Mouse (Mus musculus) heart, embryonic 12.5 days (tissue): Measurements from ENCODE around the gene Hist2h2aa1. TPM values are rescaled to one million over a fixed set of nuclear protein-coding genes. Genes with fewer than 3 reads are reported as not detected.
"Not testable (repeated sequence)": the region's sequence is repeated elsewhere in the genome, so short reads cannot be mapped to it uniquely, and the experiment has no call there.

ENCODE experiments used
- ATAC-seq: fragments of 200-750 bp; cut with Nextera tagmentation; 2 replicates; pipeline ENCODE4 v1.8.0; 2017; ENCODE audit warnings: moderate TSS enrichment, moderate library complexity; ENCODE audit not compliant: insufficient number of reproducible peaks, low FRiP score
- H3K27ac ChIP-seq: fragments of 300-500 bp; sonication (generic); 2 replicates; pipeline ENCODE4 v1.5.1; 2016; ENCODE audit warnings: mild to moderate bottlenecking, moderate library complexity; ENCODE audit not compliant: poor library complexity, severe bottlenecking
- H3K27me3 ChIP-seq: fragments of 300-500 bp; sonication (generic); replicated peaks from 2 replicates; pipeline ENCODE4 v1.6.1; 2016; ENCODE audit warnings: mild to moderate bottlenecking, moderate library complexity
- H3K36me3 ChIP-seq: fragments of 300-500 bp; sonication (generic); 2 replicates; pipeline ENCODE4 v1.6.1; 2016; ENCODE audit warnings: mild to moderate bottlenecking, moderate library complexity
- H3K4me1 ChIP-seq: fragments of 300-500 bp; sonication (generic); replicated peaks from 2 replicates; pipeline ENCODE4 v1.6.1; 2016; ENCODE audit warnings: mild to moderate bottlenecking
- H3K4me2 ChIP-seq: fragments of 300-500 bp; sonication (generic); 2 replicates; pipeline ENCODE4 v1.6.1; 2016; ENCODE audit warnings: mild to moderate bottlenecking, moderate library complexity
- H3K4me3 ChIP-seq: fragments of 300-500 bp; sonication (generic); 2 replicates; pipeline ENCODE4 v1.5.1; 2016; ENCODE audit warnings: mild to moderate bottlenecking
- H3K9ac ChIP-seq: fragments of 300-500 bp; sonication (generic); 2 replicates; pipeline ENCODE4 v1.6.1; 2016; ENCODE audit warnings: mild to moderate bottlenecking, moderate library complexity
- H3K9me3 ChIP-seq: fragments of 300-500 bp; sonication (generic); replicated peaks from 2 replicates; pipeline ENCODE4 v1.6.1; 2016; ENCODE audit warnings: mild to moderate bottlenecking, moderate library complexity
- WGBS: fragments of 180-500 bp; shearing (Covaris S2); methylation state at CpG from one replicate; pipeline ENCODE4 v1.1.7; 2016; 5-methylcytosine and 5-hydroxymethylcytosine counted together
- polyA plus RNA-seq: library from polyadenylated mRNA; unstranded; fragments of >200 nt; fragmentation: Nextera tagmentation; extraction: Ambion mirVana; gene quantifications from 2 replicates; pipeline ENCODE4 v1.2.1, GENCODE M21; 2016

The Hist2h2aa1 gene
- polyA plus RNA-seq, 1 experiment from 2014 or later: 6.2 TPM

DNA sequence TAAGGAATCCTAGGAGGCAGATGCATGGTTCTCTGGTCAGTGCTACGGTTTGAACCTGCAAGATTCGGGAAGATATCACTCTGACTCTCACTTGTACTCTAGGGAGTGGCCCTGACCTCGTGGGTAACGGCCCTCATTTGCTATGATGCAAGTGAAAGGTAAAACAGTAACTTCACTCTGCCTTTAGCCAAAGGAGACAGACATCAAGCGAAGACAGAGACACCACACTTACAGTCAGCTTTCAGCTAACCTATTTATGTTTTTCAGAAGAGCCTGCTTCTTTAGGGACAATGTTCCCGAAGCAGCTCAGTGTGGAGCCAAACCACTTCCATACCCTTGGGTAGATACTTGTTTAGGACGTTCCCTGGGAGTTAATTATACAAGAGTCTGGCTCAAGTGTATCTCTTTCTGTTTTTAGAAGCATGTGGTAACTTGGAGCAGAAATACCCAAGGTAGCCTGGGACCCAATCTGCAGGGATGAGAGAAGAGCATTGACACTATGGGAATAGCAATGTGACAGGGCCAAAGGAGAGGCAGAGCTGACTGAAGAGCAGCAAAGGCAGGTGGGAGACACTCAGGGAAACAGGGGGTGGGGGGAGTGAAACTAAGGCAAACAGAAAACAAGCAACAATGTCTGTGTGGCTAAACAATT lies 1.2 kb upstream of the Hist2h2aa1 start:
- peak overlapping the region; percentile 88 for H3K9ac ChIP-seq
- H3K4me1 ChIP-seq: peaks cover 19% of the 10 kb centered on the region
- 0 out of 2 replicates have a peak overlapping the region, but pooled peaks have one; percentile 12 for H3K4me3 ChIP-seq
- 72% methylated on average over 7 of the region's 7 CpGs for WGBS
- H3K27me3 ChIP-seq: no peaks in the 10 kb centered on the region
- H3K27ac ChIP-seq: peak overlapping the region; percentile 96
- no peaks in the 10 kb centered on the region for H3K9me3 ChIP-seq
- no peaks in the 10 kb centered on the region for H3K36me3 ChIP-seq
- peak overlapping the region; percentile 43 for H3K4me2 ChIP-seq
- ATAC-seq: no peak

DNA sequence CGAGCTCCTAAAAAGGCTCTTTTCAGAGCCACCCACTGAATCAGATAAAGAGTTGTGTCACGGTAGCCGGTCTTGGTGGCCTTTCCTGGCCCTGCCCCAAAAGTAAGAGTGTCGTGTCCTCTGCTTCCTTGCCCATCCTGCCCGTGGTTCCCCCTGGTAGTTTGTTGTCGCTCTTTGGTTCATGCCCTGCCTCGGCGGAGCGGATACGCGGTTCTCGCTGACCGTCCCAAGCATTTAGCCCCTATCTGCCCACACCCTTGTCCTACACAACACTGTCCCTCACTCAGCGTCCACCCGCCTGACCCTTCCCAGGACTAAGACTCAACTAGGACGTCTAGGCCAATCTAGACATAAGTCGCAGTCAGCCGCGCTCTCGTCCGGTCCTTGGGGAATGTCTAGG lies 721 bp downstream of the Hist2h2aa1 start:
- H3K36me3 ChIP-seq, H3K9me3 ChIP-seq, H3K27me3 ChIP-seq: not testable (repeated sequence)
- WGBS: under 1% methylated on average over 12 of the region's 21 CpGs
- Histone ChIP-seq H3K4me2 (peak overlapping the region; percentile 56), H3K4me3 (peak overlapping the region; percentile 46), H3K4me1 (peaks cover 35% of the 10 kb centered on the region), H3K27ac (peak overlapping the region; percentile 83), H3K9ac (peak overlapping the region; percentile 67; the same call in 1 of the 2 replicates)
- ATAC-seq: peak; percentile 22

DNA sequence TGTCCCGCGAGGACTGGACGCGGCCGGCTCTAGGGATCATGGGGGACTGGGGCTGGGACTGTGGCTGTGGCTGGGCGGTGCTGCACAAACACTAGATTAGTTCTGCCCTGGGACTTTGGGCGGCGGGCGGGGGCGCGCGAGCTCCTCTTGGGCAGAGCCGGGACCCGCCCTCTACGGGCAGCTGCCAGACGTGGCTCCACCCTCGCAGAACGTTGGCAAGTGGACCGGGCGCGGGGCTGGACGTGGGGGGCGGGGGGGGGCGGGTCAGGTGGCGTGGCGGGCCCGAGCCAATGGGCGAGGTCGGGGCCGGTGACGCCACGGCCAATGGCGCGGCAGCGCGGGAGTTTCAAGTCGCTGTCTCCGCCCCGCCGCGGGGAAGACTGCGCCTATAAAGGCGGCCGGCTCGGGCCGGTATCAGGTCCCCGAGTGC lies 1.1 kb downstream of the Hist2h2aa1 start, which contains the start of gene Hist2h3c1:
Gene Hist2h3c1 (plus strand): TSS at position 259 of the 430 bp plus-strand sequence.
- not testable (repeated sequence) for H3K27me3 ChIP-seq, H3K36me3 ChIP-seq, H3K9me3 ChIP-seq
- peak; percentile 93 for ATAC-seq
- peak within 1 kb of the TSS; percentile 67 for H3K9ac ChIP-seq
- peaks cover 35% of the 10 kb centered on the region for H3K4me1 ChIP-seq
- WGBS: no CpG with 5 or more reads among the region's 47 CpGs
- peak within 1 kb of the TSS; percentile 64 for H3K4me2 ChIP-seq
- H3K4me3 ChIP-seq: peak within 1 kb of the TSS; percentile 48
- H3K27ac ChIP-seq: peak within 1 kb of the TSS; percentile 83

DNA sequence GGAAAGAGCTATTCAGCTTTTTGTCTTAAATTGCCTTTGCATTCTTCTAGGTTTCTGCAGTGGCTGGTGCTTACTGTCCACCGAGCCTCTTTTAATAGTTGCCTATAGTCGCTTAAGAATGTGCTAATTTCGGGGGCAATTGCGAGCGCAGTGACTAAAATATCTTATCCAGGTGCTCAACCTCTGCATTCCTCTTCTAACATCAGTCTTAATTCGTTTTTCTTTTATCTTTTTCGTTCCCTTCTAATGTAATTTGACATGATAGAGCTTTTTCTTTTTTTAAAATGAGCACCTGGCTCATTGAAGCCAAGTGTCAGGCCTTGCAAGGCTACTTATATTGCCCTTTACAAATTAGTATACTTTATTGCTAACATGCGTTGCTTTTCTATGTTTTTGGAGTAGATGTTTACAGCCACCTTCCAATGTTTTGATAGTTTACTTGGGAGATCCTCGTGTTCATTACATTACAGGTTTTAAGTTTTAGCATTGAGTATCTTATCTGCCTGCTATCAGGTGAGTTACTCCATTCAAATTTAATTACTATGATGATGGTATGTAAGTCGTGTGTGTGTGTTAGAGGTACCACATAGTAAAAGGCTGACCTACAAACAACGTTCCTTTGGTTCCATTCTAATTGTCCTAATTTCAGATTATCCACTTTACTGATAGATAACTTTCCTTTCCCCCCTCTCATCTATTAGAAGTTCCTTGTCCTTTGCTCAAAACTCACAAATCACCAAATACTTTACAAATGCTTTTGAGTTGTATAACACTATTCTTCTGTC lies 2.3 kb downstream of the Hist2h2aa1 start:
- WGBS: 3% methylated on average over 11 of the region's 11 CpGs
- no peak for ATAC-seq
- Histone ChIP-seq H3K9ac (peak overlapping the region; percentile 65), H3K27me3 (no peaks in the 10 kb centered on the region), H3K27ac (peak overlapping the region; percentile 38), H3K4me1 (peaks cover 35% of the 10 kb centered on the region), H3K4me2 (peak overlapping the region; percentile 64), H3K9me3 (no peaks in the 10 kb centered on the region), H3K4me3 (peak overlapping the region; percentile 48), H3K36me3 (no peaks in the 10 kb centered on the region)

DNA sequence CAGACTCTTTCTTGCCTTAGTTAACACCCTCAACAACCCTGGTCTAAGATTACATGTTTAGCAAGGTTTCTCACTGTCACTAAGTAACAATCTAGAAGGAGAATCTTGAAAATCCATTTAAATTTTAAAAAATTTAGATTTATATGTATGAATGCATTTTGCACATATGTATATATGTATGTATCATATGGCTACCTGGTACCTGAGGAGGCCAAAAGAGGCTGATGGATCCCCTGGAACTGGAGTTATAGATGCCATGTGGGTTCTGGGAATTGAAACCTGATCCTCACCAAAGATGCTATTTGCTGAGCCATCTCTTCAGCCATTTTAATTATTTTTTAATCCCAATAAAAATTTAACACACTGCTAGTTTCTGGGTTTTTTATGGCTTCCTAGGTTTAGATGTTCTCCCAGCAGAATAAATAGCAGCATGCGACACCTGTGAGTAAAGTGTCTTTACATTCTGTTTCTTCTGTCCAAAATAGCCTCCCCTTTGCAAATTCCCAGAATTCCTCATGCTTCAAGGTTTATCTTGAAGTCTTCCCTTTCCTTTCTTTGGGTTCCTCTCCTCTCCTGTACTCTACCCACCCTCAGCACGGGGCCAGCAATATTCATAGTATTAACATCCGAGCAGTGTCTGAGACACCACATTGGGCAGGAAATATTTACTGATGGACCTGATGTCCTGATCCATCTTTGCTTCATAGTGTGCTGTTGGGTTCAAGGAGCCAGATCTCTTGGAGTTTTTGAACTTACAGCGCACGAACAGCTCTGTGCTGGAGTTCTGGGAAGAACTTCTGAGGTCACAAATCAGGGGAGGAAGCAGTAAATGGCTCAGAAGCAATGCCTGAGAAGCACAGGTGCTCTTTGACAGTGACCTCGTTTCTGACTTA lies 3.1 kb downstream of the Hist2h2aa1 start:
- Histone ChIP-seq H3K36me3 (no peaks in the 10 kb centered on the region), H3K9me3 (no peaks in the 10 kb centered on the region), H3K27me3 (no peaks in the 10 kb centered on the region), H3K4me3 (peak overlapping the region; percentile 48), H3K27ac (no peak overlapping the region), H3K4me1 (peaks cover 35% of the 10 kb centered on the region), H3K4me2 (peak overlapping the region; percentile 27), H3K9ac (no peak overlapping the region)
- 47% methylated on average over 6 of the region's 6 CpGs for WGBS
- no peak for ATAC-seq

DNA sequence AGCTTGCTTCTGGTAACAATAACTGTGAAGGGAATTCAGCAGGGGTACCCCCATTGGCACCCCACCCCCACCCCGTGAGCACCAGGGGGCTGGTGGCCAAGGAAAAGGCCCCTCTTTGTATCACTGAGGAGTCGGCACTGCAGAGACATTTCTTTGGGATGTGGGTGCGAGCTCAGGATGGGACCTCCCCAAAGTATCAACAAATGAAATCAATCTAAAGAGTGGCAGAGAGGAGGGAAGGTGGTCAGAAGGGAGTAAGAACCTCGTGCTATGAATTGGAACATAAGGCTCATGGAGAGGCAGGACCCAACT lies 3.7 kb downstream of the Hist2h2aa1 start:
- Histone ChIP-seq H3K4me1 (peaks cover 32% of the 10 kb centered on the region), H3K27ac (no peak overlapping the region), H3K36me3 (no peaks in the 10 kb centered on the region), H3K9ac (no peak overlapping the region), H3K27me3 (no peaks in the 10 kb centered on the region), H3K4me3 (0 out of 2 replicates have a peak overlapping the region, but pooled peaks have one; percentile 48), H3K9me3 (no peaks in the 10 kb centered on the region), H3K4me2 (peak overlapping the region; percentile 27)
- 54% methylated on average over 4 of the region's 4 CpGs for WGBS
- no peak for ATAC-seq

DNA sequence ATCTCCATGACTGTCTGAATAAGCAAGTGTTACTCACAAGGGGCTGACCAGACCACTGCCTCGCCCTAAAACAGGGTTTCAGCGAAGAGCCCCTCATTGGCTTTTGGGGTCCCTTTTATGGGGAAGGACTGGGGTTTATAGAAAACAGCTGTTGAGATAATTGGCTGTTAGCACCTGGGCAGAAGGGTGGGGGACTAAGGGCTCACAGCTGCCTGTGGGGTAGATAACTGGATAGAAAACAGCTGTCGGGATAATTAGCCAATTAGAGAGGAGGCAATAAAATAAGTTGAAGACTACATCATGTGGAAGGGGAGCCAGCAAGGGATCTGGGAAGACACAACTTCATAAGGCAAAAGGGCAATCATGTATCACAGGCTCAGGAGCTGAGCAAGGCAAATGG lies 5.6 kb downstream of the Hist2h2aa1 start:
- no peak for ATAC-seq
- Histone ChIP-seq H3K9me3 (no peaks in the 10 kb centered on the region), H3K27ac (no peak overlapping the region), H3K4me1 (peaks cover 39% of the 10 kb centered on the region), H3K4me3 (no peak overlapping the region), H3K27me3 (no peaks in the 10 kb centered on the region), H3K9ac (no peak overlapping the region), H3K36me3 (no peaks in the 10 kb centered on the region), H3K4me2 (no peak overlapping the region)
- WGBS: 52% methylated on average over 3 of the region's 3 CpGs

DNA sequence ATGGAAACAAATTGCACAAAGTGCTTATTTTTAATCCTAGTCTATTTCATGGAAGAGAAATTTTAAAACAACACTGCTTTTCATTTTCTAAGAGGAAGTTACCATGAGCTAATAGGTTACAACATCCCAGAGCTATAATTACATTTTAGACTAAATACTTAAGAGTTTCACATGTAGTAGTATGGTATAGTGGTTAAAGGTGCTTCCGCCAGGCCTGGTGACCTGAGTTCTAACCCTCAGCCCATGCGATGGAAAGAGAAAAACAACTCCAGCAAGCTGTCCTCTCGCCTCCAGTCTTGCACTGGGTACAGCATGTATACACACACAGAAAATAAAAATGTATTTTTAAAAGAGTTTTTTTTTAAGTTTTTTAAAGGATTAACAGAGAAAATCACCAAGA lies 6.5 kb downstream of the Hist2h2aa1 start:
- no peak for ATAC-seq
- Histone ChIP-seq H3K4me1 (peaks cover 45% of the 10 kb centered on the region), H3K36me3 (no peaks in the 10 kb centered on the region), H3K4me2 (no peak overlapping the region), H3K27ac (no peak overlapping the region), H3K9me3 (no peaks in the 10 kb centered on the region), H3K4me3 (no peak overlapping the region), H3K27me3 (no peaks in the 10 kb centered on the region), H3K9ac (no peak overlapping the region)
- 89% methylated on average over 3 of the region's 3 CpGs for WGBS

DNA sequence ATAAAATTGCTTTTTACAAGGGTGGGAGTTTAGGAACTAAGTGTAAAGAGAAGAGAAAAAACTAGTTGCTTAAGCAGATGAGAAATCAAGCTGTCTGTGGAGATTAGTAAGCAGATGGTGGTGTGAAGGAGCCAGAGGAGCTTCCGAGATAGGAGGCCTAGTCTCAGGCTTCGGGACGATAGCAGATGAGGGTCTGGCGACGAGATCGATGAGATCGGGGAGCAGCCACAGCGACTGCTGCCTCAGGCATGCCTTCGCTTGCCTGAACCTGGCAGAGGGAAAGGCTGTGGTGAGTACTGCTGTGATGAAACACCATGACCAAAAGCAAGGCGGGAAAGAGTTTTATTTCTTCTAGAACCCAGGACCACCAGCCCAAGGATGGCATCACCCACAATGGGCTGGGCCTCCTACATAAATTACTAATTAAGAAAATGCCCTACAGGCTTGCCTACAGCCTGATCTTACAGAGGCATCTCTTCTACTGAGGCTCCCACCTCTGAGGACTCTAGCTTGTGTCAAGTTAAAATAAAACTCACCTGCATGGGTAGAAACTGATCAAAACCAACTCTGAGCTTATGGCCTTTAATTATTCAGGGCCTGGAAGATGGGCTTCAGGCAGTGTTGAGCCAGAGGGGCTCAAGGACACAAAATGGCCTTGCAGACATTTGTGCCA lies 9.5 kb downstream of the Hist2h2aa1 start:
- peaks cover 29% of the 10 kb centered on the region for H3K4me1 ChIP-seq
- peak overlapping the region; percentile 12; the same call in 1 of the 2 replicates for H3K9ac ChIP-seq
- H3K27ac ChIP-seq: no peak overlapping the region
- no peaks in the 10 kb centered on the region for H3K9me3 ChIP-seq
- no peak overlapping the region for H3K4me3 ChIP-seq
- peak overlapping the region; percentile 31; the same call in 1 of the 2 replicates for H3K4me2 ChIP-seq
- WGBS: 23% methylated on average over 10 of the region's 10 CpGs
- H3K27me3 ChIP-seq: no peaks in the 10 kb centered on the region
- H3K36me3 ChIP-seq: no peaks in the 10 kb centered on the region
- ATAC-seq: peak; percentile 51; the same call in 1 of the 2 replicates

GRCm38 (mm10) chr3:96255926-96256593 lies 10.8 kb downstream of the Hist2h2aa1 start:
- ATAC-seq: no peak

More at GRCm38 (mm10) chr3:96255926-96256593, 10.8 kb downstream of the Hist2h2aa1 start:
- H3K36me3 ChIP-seq: no peaks in the 10 kb centered on the region
- H3K4me1 ChIP-seq: peaks cover 17% of the 10 kb centered on the region
- no peaks in the 10 kb centered on the region for H3K27me3 ChIP-seq
- WGBS: 76% methylated on average over 5 of the region's 5 CpGs
- no peak overlapping the region for H3K4me3 ChIP-seq
- H3K9ac ChIP-seq: no peak overlapping the region
- H3K9me3 ChIP-seq: no peaks in the 10 kb centered on the region
- H3K27ac ChIP-seq: no peak overlapping the region
- no peak overlapping the region for H3K4me2 ChIP-seq
